Mouse (Mus musculus): ENCODE data around the gene Exd2.

DNA sequence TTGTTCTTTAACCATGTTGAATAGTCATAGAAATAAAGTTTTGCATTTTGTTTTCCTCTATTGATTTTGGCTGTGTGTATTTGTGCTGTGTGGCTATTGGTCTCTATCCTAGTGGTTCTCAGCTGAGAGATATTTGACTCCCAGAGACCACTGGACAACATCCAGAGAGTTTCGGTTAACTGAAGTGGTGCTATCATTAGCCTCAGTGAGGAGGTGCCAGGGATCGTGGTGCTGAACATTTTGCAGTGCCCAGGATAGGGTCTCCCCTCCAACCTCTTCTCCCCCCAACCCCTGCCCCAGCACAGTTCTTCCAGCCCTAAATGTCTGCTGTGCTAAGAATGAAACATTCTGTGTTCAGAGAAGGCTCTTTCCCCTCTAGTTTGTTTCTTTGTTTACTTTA lies 7.3 kb downstream of the Exd2 start:
- no peak for TF ChIP-seq CTCF (IDR thresholded peaks at IDR 0.05)
- TF ChIP-seq EP300 (IDR thresholded peaks at IDR 0.05) = no peak
